Mouse (Mus musculus) heart, adult 11 months (tissue): Measurements from ENCODE around the gene Slc6a4.
A peak's percentile ranks its signal among the peaks of the same experiment; 100 is the strongest.

Experiments used
- DNase-seq: peaks from one replicate; pipeline ENCODE4 v3.0.0; 2022

Gene Slc6a4

DNA sequence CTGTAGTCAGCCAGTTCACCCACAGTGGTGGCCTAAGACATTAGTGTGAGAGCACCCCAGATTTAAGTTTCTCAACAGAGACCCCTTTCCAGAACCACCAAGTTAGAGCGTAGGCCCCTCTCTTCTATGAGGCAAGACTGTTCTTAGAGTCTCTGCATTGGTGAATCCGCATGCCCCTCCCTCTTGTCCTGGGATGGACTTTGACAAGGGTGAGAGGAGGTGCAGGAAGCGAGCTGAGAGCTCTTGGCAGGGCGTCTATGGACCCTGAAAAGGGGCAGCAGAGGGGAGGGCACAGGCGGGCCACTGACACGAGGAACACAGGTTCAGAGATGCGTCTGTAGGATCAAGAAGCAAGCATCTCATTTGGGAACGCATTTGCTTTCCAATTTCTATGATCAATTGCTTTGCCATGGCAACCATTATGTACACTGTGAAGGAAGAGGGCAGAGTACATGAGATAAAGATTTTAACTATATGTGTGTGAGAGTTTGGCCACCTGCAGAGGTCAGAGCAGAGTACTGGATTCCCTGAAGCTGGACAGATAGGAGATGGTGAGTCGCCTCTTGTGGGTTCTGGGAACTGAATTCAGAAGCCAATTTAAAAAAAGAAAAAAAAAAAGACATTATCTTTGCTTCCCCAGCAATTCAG is 23.5 kb downstream of the Slc6a4 start:
- DNase-seq, result no peak

DNA sequence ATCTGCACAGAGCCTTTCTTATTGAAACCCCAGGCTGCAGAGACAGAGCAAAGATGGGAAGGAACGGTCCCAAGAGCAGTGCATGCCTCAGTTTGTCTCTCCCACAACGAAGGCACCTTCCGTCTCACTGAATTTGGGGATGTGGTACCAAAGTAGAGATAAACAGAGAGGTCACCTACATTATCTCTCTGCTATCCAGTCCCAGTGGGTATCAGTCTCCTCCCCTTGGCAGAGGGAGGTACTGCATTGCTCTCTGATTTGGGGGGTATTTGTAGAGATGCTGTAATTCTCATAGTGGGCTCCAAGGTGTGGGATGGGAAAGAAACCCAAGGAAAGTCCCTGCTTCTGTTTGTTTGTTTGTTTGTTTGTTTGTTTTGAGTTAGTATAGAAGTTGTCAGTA is 28.2 kb downstream of the Slc6a4 start:
- DNase-seq, result peak; percentile 55

- peak; percentile 21 for DNase-seq
Measured at GRCm38 (mm10) chr11:77028157-77028556, 29.8 kb downstream of the Slc6a4 start.

DNA sequence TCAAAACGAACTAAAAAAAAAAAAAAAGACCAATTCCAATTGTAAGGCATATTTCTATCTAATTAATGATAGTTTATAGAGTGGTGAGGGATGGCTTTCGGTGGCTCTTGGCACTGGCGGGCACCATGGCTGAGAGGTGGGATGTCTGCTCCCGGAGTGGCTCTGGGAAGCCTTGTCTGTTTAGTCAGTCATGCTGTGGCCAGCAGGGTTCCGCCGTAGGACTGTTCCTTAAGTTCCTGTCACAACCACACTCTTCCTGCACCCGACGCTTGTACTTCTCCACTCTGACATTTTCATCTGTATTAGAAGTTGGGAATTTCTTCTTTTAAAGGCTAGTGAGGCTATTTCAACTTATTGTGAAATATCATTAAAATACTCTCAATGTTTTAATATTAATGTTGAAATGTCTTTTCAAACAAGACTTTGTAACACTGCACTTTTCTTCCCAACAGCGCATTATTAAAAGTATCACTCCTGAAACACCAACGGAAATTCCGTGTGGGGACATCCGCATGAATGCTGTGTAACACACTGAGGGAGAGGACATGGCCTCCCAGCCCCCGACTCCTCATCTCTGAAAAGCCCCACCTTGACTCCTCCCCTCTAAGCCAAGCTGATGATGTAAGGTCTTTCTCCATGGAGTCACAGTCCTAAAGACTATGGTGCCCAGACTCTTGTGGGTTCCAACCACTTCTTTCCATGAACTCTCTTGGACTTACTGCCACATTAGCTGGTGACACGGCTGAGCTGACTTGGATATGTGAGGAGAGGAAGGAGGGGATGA is 32.9 kb downstream of the Slc6a4 start:
- DNase-seq, result peak; percentile 21

- DNase-seq, result no peak
Measured at GRCm38 (mm10) chr11:77041891-77042290, 43.5 kb downstream of the Slc6a4 start.

DNA sequence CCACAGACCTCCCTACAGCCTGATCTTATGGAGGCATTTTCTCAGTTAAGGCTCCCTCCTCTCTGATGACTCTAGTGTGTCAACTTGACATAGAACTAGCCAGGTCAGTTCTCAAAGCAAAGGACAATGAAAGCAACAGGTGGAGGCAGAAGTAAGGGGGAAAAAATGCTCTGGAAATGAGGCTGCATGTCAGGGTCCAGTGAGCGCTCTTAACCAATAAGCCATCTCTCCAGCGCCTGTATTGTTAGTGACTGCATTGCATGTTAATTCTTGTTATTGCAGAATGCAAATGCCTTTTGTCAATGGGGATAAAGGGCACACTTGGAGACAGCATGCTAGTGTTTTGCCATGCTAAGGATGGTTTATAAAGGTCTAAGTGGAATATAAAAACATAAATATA is 44.4 kb downstream of the Slc6a4 start:
- DNase-seq, result no peak

DNA sequence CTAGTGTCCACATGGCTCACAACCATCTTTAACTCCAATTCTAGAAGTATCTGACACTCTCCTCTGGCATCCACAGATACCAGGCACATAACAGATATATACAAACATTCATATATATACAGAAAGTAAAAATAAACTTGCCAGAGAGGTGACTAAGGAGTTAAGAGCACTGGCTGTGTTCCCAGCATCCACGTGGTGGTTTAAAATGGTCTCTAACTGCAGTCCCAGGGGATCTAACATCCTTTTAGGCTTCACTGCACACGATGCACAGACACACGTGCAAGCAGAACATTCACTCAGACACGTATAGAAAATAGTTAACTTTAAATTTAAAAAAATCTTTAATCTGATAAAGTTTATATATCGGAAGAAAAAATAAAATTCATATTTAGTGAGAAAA is 63.5 kb downstream of the Slc6a4 start:
- no peak for DNase-seq

DNA sequence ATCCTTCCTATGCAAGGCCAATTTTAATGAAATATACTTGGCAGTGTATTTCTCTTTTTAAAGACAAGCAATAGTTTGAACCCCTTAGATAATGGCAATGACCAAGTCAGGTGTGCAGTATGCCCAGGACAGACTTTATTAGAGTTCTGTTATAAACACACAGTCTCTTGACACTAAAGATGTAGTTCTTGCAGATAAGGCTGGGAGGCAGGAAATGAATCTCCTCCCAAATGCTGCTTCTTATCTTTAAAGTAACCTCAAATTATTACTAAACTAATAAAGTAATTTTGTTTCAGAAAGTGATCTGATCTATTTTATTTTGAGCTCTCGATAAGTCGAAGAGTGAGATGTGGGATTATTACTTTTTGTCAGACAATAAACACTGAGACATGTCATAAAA is 65.0 kb downstream of the Slc6a4 start:
- no peak for DNase-seq

- no peak for DNase-seq
Measured at GRCm38 (mm10) chr11:77068825-77069224, 70.4 kb downstream of the Slc6a4 start.

- DNase-seq, result no peak
Measured at GRCm38 (mm10) chr11:77070721-77071120, 72.3 kb downstream of the Slc6a4 start.

DNA sequence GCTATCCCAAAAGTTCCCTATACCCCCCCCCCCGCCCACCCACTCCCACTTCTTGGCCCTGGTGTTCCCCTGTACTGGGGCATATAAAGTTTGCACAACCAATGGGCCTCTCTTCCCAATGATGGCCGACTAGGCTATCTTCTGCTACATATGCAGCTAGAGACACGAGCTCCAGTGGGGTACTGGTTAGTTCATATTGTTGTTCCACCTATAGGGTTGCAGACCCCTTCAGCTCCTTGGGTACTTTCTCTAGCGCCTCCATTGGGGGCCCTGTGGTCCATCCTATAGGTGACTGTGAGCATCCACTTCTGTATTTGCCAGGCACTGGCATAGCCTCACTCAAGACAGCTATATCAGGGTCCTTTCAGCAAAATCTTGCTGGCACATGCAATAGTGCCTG is 78.9 kb downstream of the Slc6a4 start:
- DNase-seq, result peak; percentile 90

DNA sequence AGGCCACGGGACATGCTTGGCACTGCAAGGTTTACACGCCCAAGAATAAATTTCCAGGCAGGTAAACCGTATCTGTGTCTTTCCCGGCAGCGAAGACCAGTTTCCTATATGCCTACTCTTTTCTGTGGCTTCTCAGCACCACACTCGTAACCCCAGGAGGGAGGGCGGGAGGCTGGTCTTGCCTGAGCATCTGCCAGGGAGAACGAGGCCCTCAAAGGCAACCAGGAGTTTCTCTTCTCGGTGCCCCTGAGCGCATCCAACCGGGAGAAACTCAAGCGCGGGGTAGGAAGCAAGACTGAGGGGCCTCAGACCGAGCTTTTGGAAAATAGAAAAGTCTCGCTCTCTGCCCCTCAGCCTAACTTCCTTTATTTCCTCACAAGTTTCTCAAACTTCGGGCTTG is 79.4 kb downstream of the Slc6a4 start:
- DNase-seq, result peak; percentile 91

GRCm38 (mm10) chr11:77078273-77079134 is 80.1 kb downstream of the Slc6a4 start, which contains the start of gene Nsrp1:
Gene Nsrp1, minus strand, starts transcription at chr11:77078435.
- DNase-seq, result peak; percentile 99

DNA sequence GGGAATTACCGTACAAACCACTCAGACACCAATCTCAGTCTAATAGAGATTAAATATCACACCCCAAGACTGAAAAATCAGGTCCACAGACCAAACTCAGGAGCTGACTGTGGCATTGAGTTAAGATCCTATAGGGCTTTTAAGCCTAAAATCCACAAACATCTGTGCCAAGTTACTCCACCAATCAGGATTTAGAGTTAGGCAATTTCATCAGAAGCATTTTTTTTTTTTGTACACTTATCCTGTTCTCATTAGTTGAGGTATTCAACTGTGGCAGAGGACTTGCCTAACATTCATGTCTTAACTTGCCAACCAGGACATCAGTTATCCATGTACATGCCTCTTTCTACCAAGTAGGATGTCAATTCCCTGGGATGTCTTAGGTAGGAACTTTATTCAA is 81.0 kb downstream of the Slc6a4 start:
- no peak for DNase-seq
